Comparison of ENCODE assay signal across 17 mouse cellular contexts in the genomic region with DNA sequence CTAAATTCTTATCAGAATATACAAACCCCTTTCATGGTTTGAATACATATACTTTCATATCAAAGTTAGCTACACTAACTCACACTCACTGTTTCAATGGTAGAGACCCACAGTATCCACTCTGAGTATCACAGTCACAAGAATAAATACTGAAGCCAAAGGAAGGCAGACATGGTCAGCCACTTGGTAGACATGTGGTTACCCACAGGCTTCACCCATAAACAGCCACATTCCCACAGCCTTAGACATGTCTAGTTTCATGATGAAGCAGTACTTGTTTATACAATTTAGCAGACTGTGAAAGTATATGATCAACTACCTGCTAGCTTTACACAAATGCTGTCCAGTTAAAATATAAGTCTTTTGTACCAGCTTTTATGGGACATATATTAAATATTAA.
DNase-seq lines count a peak whose midpoint lies in the region; ATAC-seq lines count a peak whose summit lies in the region.
"Had no signal": no experiment of that assay in that cellular context is flagged by ENCODE, and none has a peak within 500 bp of the region (broad histone marks: within the 10 kb centered on the region; RNA-seq: fewer than 3 reads in every experiment).

No protein-coding gene starts in this region.

- peak; percentile 76 for ATAC-seq in common myeloid progenitor, adult 5-6 weeks (replicated peaks; ENCODE audit: low read depth, poor library complexity, severe bottlenecking)
- ATAC-seq: activated CD4-positive, CD25-positive, alpha-beta regulatory T cell, adult 4 months; forebrain, embryonic 14.5 days; forebrain, embryonic 16.5 days had no signal

- peak; percentile 30 for DNase-seq in 416B (ENCODE audit: low read depth)
- peak; percentile 60 to 82 for DNase-seq in natural killer cell, adult 2 months (ENCODE audit: low spot score in 2 of 2)
- no peak for DNase-seq in thymus, postnatal 14 days
- no peak for DNase-seq in lung, postnatal 14 days
- no peak for DNase-seq in layer of hippocampus, adult 9-11 months
- DNase-seq: adrenal gland, adult 8-10 months; adrenal gland, postnatal 14 days; adrenal gland, postnatal 36 days; cerebellum, adult 11-12 months; cerebellum, adult 2 months; cerebellum, adult 9-10 months; cerebellum, postnatal 10 days; cerebellum, postnatal 25 days had no signal

Comparison
In these comparisons a context has a peak if more than half of its experiments do, and no peak if none do; other contexts are left out.
1. DNase-seq: peak in 416B (single experiment) and natural killer cell, adult 2 months (2 of 2); none in thymus, postnatal 14 days (single experiment), lung, postnatal 14 days (single experiment) and layer of hippocampus, adult 9-11 months (single experiment).